7 mouse cellular contexts compared by ENCODE assay signal in genomic region chr8:19704441-19705215, GRCm38 (mm10). TPM values are rescaled to one million over a fixed set of nuclear protein-coding genes. Genes with fewer than 3 reads are reported as not detected.
DNase-seq lines count a peak whose midpoint lies in the region; ATAC-seq lines count a peak whose summit lies in the region.

No protein-coding gene starts in this region.

- peak; percentile 53 to 83 for DNase-seq in adrenal gland, adult (ENCODE audit: inconsistent age in 2 of 2, low spot score in 1 of 2)
- peak; percentile 43 to 55 for DNase-seq in frontal cortex, postnatal 10 days (ENCODE audit: low spot score in 2 of 2)
- DNase-seq in kidney, adult 8-10 months = peak; percentile 37 to 47
- DNase-seq in lung, adult 18-20 months = peak; percentile 48 to 52
- DNase-seq in ovary, postnatal 36 days (ENCODE audit: low spot score) = peak; percentile 38
- peak; percentile 22 to 28 for DNase-seq in thymus, postnatal 36 days

- peak; percentile 76 for ATAC-seq in granulocyte monocyte progenitor cell, adult 5-6 weeks (replicated peaks; ENCODE audit: poor library complexity, severe bottlenecking)

RNA-seq across cellular contexts. Expression of gene 4930467E23Rik, which starts 24.7 kb away (rescaled TPM):
- not detected in 2 replicates for total RNA-seq in granulocyte monocyte progenitor cell, adult 5-6 weeks (2014; fragmentation: Nextera tagmentation)
- total RNA-seq in granulocyte monocyte progenitor cell, adult 5-6 weeks (2017) = not detected in 2 replicates

Comparison
In these comparisons a context has a peak if more than half of its experiments do, and no peak if none do; other contexts are left out.
1. Peak in every context shown above with its lines: DNase-seq and ATAC-seq.